Mouse (Mus musculus) spleen, adult 2 months (tissue): ENCODE results near the gene Ghsr.

Experiments
- CTCF ChIP-seq: fragments of 200-500 bp; IDR thresholded peaks from 2 replicates; pipeline ENCODE4 v1.5.1; 2011; ENCODE audit warnings: mild to moderate bottlenecking, inconsistent platforms; ENCODE audit not compliant: insufficient read depth, insufficient read length, insufficient replicate concordance; ENCODE audit errors: extremely low read depth
- POLR2A ChIP-seq: fragments of 200-500 bp; IDR thresholded peaks from 2 replicates; pipeline ENCODE4 v1.6.1; 2011; ENCODE audit warnings: low read depth, low read length, inconsistent platforms

GRCm38 (mm10) chr3:27338887-27339286 is 32.3 kb upstream of the Ghsr start:
- no peak for TF ChIP-seq POLR2A
- no peak for TF ChIP-seq CTCF
